Mouse (Mus musculus): ENCODE measurements at regions not wholly inside any gene's neighbourhood (a gene's known extent, or its start where the extent isn't known, plus 50 kb on each side); places are given as distances from the start of the nearest gene placed in this dataset.

- Histone ChIP-seq H3K27me3 (ENCODE audit: control insufficient read depth, insufficient read depth, low read length) (no peaks in the 10 kb centered on the region; the same call in 1 of the 2 replicates), H3K4me1 (ENCODE audit: control insufficient read depth, insufficient read depth, low read length) (peaks cover 5% of the 10 kb centered on the region), H3K27ac (ENCODE audit: insufficient read depth, low read length) (no peak overlapping the region), H3K4me3 (replicated peaks; ENCODE audit: insufficient read depth, low read depth, low read length) (no peak overlapping the region)
- TF ChIP-seq CTCF (IDR thresholded peaks at IDR 0.05; ENCODE audit: borderline replicate concordance, insufficient read depth, low read depth, low read length) (no peak), POLR2A (IDR thresholded peaks at IDR 0.05; ENCODE audit: borderline replicate concordance, insufficient read depth, low read length) (no peak)
- DNase-seq = no peak
- WGBS = 95% methylated on average over 8 of the region's 8 CpGs
These were observed 378.6 kb upstream of the Zfp703 start for GRCm38 (mm10) chr8:26598520-26598919.

GRCm38 (mm10) chr8:26600127-26600526 lies 377.0 kb upstream of the Zfp703 start:
- TF ChIP-seq CTCF (IDR thresholded peaks at IDR 0.05; ENCODE audit: borderline replicate concordance, insufficient read depth, low read depth, low read length) (no peak), POLR2A (IDR thresholded peaks at IDR 0.05; ENCODE audit: borderline replicate concordance, insufficient read depth, low read length) (no peak)
- H3K27ac ChIP-seq (ENCODE audit: insufficient read depth, low read length) = no peak overlapping the region
- WGBS = 98% methylated on average over 9 of the region's 9 CpGs
- no peak overlapping the region for H3K4me3 ChIP-seq (replicated peaks; ENCODE audit: insufficient read depth, low read depth, low read length)
- no peak for DNase-seq
- H3K27me3 ChIP-seq (ENCODE audit: control insufficient read depth, insufficient read depth, low read length) = no peaks in the 10 kb centered on the region; the same call in 1 of the 2 replicates
- H3K4me1 ChIP-seq (ENCODE audit: control insufficient read depth, insufficient read depth, low read length) = no peaks in the 10 kb centered on the region; the same call in 1 of the 2 replicates

- no peaks in the 10 kb centered on the region for H3K4me1 ChIP-seq (ENCODE audit: control insufficient read depth, insufficient read depth, low read length)
- WGBS = 89% methylated on average over 1 of the region's 1 CpGs
- no peak overlapping the region for H3K4me3 ChIP-seq (replicated peaks; ENCODE audit: insufficient read depth, low read depth, low read length)
- H3K27ac ChIP-seq (ENCODE audit: insufficient read depth, low read length) = no peak overlapping the region
- no peak for DNase-seq
- no peaks in the 10 kb centered on the region for H3K27me3 ChIP-seq (ENCODE audit: control insufficient read depth, insufficient read depth, low read length)
- TF ChIP-seq CTCF (IDR thresholded peaks at IDR 0.05; ENCODE audit: borderline replicate concordance, insufficient read depth, low read depth, low read length) = no peak
- no peak for TF ChIP-seq POLR2A (IDR thresholded peaks at IDR 0.05; ENCODE audit: borderline replicate concordance, insufficient read depth, low read length)
These were observed 369.1 kb upstream of the Zfp703 start for GRCm38 (mm10) chr8:26608001-26608400.

GRCm38 (mm10) chr8:26608588-26608987 lies 368.5 kb upstream of the Zfp703 start:
- WGBS = 71% methylated on average over 3 of the region's 3 CpGs
- no peak for DNase-seq
- Histone ChIP-seq H3K4me3 (replicated peaks; ENCODE audit: insufficient read depth, low read depth, low read length) (no peak overlapping the region), H3K27me3 (ENCODE audit: control insufficient read depth, insufficient read depth, low read length) (no peaks in the 10 kb centered on the region), H3K27ac (ENCODE audit: insufficient read depth, low read length) (no peak overlapping the region), H3K4me1 (ENCODE audit: control insufficient read depth, insufficient read depth, low read length) (no peaks in the 10 kb centered on the region)
- TF ChIP-seq POLR2A (IDR thresholded peaks at IDR 0.05; ENCODE audit: borderline replicate concordance, insufficient read depth, low read length) = no peak
- TF ChIP-seq CTCF (IDR thresholded peaks at IDR 0.05; ENCODE audit: borderline replicate concordance, insufficient read depth, low read depth, low read length) = no peak

- no peaks in the 10 kb centered on the region for H3K4me1 ChIP-seq (ENCODE audit: control insufficient read depth, insufficient read depth, low read length)
- H3K27ac ChIP-seq (ENCODE audit: insufficient read depth, low read length) = no peak overlapping the region
- no peak overlapping the region for H3K4me3 ChIP-seq (replicated peaks; ENCODE audit: insufficient read depth, low read depth, low read length)
- H3K27me3 ChIP-seq (ENCODE audit: control insufficient read depth, insufficient read depth, low read length) = no peaks in the 10 kb centered on the region
- TF ChIP-seq POLR2A (IDR thresholded peaks at IDR 0.05; ENCODE audit: borderline replicate concordance, insufficient read depth, low read length) = no peak
- TF ChIP-seq CTCF (IDR thresholded peaks at IDR 0.05; ENCODE audit: borderline replicate concordance, insufficient read depth, low read depth, low read length) = no peak
- DNase-seq = no peak
These were observed 365.0 kb upstream of the Zfp703 start for GRCm38 (mm10) chr8:26612153-26612552.

GRCm38 (mm10) chr8:26622311-26623052 lies 354.6 kb upstream of the Zfp703 start:
- no peak overlapping the region for H3K27ac ChIP-seq (ENCODE audit: insufficient read depth, low read length)
- no peak overlapping the region for H3K4me3 ChIP-seq (replicated peaks; ENCODE audit: insufficient read depth, low read depth, low read length)
- DNase-seq = no peak
- H3K4me1 ChIP-seq (ENCODE audit: control insufficient read depth, insufficient read depth, low read length) = no peaks in the 10 kb centered on the region
- no peaks in the 10 kb centered on the region for H3K27me3 ChIP-seq (ENCODE audit: control insufficient read depth, insufficient read depth, low read length)
- TF ChIP-seq POLR2A (IDR thresholded peaks at IDR 0.05; ENCODE audit: borderline replicate concordance, insufficient read depth, low read length) (no peak), CTCF (IDR thresholded peaks at IDR 0.05; ENCODE audit: borderline replicate concordance, insufficient read depth, low read depth, low read length) (no peak)
- WGBS = 67% methylated on average over 12 of the region's 12 CpGs

- no peak for DNase-seq
- no peak overlapping the region for H3K4me3 ChIP-seq (replicated peaks; ENCODE audit: insufficient read depth, low read depth, low read length)
- 95% methylated on average over 14 of the region's 14 CpGs for WGBS
- no peaks in the 10 kb centered on the region for H3K27me3 ChIP-seq (ENCODE audit: control insufficient read depth, insufficient read depth, low read length)
- TF ChIP-seq POLR2A (IDR thresholded peaks at IDR 0.05; ENCODE audit: borderline replicate concordance, insufficient read depth, low read length) (no peak), CTCF (IDR thresholded peaks at IDR 0.05; ENCODE audit: borderline replicate concordance, insufficient read depth, low read depth, low read length) (no peak)
- H3K4me1 ChIP-seq (ENCODE audit: control insufficient read depth, insufficient read depth, low read length) = no peaks in the 10 kb centered on the region
- no peak overlapping the region for H3K27ac ChIP-seq (ENCODE audit: insufficient read depth, low read length)
These were observed 350.9 kb upstream of the Zfp703 start for GRCm38 (mm10) chr8:26626186-26626585.

GRCm38 (mm10) chr8:26626651-26627077 lies 350.5 kb upstream of the Zfp703 start:
- Histone ChIP-seq H3K27me3 (ENCODE audit: control insufficient read depth, insufficient read depth, low read length) (no peaks in the 10 kb centered on the region), H3K4me3 (replicated peaks; ENCODE audit: insufficient read depth, low read depth, low read length) (no peak overlapping the region), H3K4me1 (ENCODE audit: control insufficient read depth, insufficient read depth, low read length) (no peaks in the 10 kb centered on the region), H3K27ac (ENCODE audit: insufficient read depth, low read length) (no peak overlapping the region)
- TF ChIP-seq CTCF (IDR thresholded peaks at IDR 0.05; ENCODE audit: borderline replicate concordance, insufficient read depth, low read depth, low read length) (no peak), POLR2A (IDR thresholded peaks at IDR 0.05; ENCODE audit: borderline replicate concordance, insufficient read depth, low read length) (no peak)
- DNase-seq = no peak
- WGBS = 85% methylated on average over 17 of the region's 17 CpGs

Measured in cerebellum, adult 2 months (tissue).